Mouse (Mus musculus): ENCODE results near the gene Il1f9.
"Not testable (repeated sequence)": the region's sequence is repeated elsewhere in the genome, so short reads cannot be mapped to it uniquely, and the experiment has no call there.

DNA sequence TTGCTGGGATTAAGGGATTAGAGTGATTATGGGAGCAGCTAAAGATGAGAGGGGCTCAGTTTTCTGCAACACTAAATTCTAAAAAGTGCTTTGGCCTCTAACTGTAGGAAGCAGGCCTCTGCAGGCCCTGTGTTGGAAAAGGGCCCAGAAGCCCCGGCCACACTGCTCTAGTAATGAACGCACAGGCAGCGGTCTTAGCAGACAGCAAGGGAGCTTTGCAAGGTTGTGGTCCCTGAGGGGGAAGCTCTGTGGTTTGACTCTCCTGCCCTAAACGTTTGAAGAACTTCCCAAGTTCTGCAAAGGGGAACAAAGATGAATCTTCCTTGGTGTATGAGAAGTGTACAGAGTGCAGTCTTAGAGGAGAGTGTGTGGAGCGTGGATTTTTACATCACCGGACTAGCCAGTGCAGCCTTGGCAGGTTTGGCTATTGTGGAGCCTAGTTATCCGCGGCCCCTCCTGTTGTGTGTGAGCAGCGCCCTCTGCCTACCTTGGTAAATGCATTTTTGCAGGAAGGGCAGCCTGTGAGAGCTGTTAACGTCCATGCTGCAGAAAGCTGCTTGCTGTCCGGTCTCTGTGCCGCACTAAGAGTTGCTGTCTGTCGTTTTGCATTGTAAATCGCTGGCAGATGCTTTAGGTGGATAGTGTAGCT, 4.5 kb upstream of the Il1f9 start:
- not testable (repeated sequence) for TF ChIP-seq POLR2A (IDR thresholded peaks at IDR 0.05; ENCODE audit: low read depth, low read length)
- 0 out of 2 replicates have a peak, but pooled peaks have one; percentile 11 for TF ChIP-seq CTCF (IDR thresholded peaks at IDR 0.05; ENCODE audit: borderline replicate concordance, insufficient read depth, low read length)

All from embryonic fibroblast, embryonic 13.5 days (primary cell).